Mouse (Mus musculus): Measurements from ENCODE around the gene Mafb. TPM values are rescaled to one million over a fixed set of nuclear protein-coding genes. Genes with fewer than 3 reads are reported as not detected.
A peak's percentile ranks its signal among the peaks of the same experiment; 100 is the strongest.

Gene Mafb
- polyA plus RNA-seq, 1 experiment from 2014 or later = 5.6 TPM

GRCm38 (mm10) chr2:160392648-160393047, 25.8 kb upstream of the Mafb start:
- no peak overlapping the region for H3K4me2 ChIP-seq (ENCODE audit: low read length)
- no peak overlapping the region for H3K27ac ChIP-seq (ENCODE audit: low read length)
- H3K9ac ChIP-seq (ENCODE audit: low read depth, low read length) = no peak overlapping the region
- no peak overlapping the region for H3K4me3 ChIP-seq (ENCODE audit: low read depth, low read length)
- peaks cover 9% of the 10 kb centered on the region; the same call in 1 of the 2 replicates for H3K4me1 ChIP-seq (ENCODE audit: control insufficient read depth, insufficient read depth, low read length)
- WGBS = 82% methylated on average over 3 of the region's 3 CpGs
- no peaks in the 10 kb centered on the region for H3K27me3 ChIP-seq (ENCODE audit: control insufficient read depth, insufficient read depth, low read depth, low read length)
- H3K9me3 ChIP-seq (replicated peaks; ENCODE audit: control insufficient read depth, low read length, poor library complexity, severe bottlenecking) = no peaks in the 10 kb centered on the region
- no peak for ATAC-seq
- H3K36me3 ChIP-seq (ENCODE audit: control insufficient read depth, insufficient read depth, low read length) = no peaks in the 10 kb centered on the region

- Histone ChIP-seq H3K27ac (ENCODE audit: low read length) (no peak overlapping the region), H3K9me3 (replicated peaks; ENCODE audit: control insufficient read depth, low read length, poor library complexity, severe bottlenecking) (no peaks in the 10 kb centered on the region), H3K36me3 (ENCODE audit: control insufficient read depth, insufficient read depth, low read length) (no peaks in the 10 kb centered on the region), H3K9ac (ENCODE audit: low read depth, low read length) (no peak overlapping the region), H3K4me1 (ENCODE audit: control insufficient read depth, insufficient read depth, low read length) (0 out of 2 replicates have a peak, but pooled peaks cover 2% of the 10 kb centered on the region), H3K4me2 (ENCODE audit: low read length) (no peak overlapping the region), H3K4me3 (ENCODE audit: low read depth, low read length) (no peak overlapping the region), H3K27me3 (ENCODE audit: control insufficient read depth, insufficient read depth, low read depth, low read length) (no peaks in the 10 kb centered on the region)
- 22% methylated on average over 5 of the region's 5 CpGs for WGBS
- no peak for ATAC-seq
Measured at GRCm38 (mm10) chr2:160388596-160388995, 21.7 kb upstream of the Mafb start.

- WGBS = 64% methylated on average over 3 of the region's 3 CpGs
- Histone ChIP-seq H3K36me3 (ENCODE audit: control insufficient read depth, insufficient read depth, low read length) (no peaks in the 10 kb centered on the region), H3K4me1 (ENCODE audit: control insufficient read depth, insufficient read depth, low read length) (no peaks in the 10 kb centered on the region), H3K9ac (ENCODE audit: low read depth, low read length) (no peak overlapping the region), H3K27me3 (ENCODE audit: control insufficient read depth, insufficient read depth, low read depth, low read length) (no peaks in the 10 kb centered on the region), H3K4me3 (ENCODE audit: low read depth, low read length) (no peak overlapping the region), H3K9me3 (replicated peaks; ENCODE audit: control insufficient read depth, low read length, poor library complexity, severe bottlenecking) (no peaks in the 10 kb centered on the region), H3K27ac (ENCODE audit: low read length) (no peak overlapping the region), H3K4me2 (ENCODE audit: low read length) (no peak overlapping the region)
- no peak for ATAC-seq
Measured at GRCm38 (mm10) chr2:160383418-160383817, 16.6 kb upstream of the Mafb start.

- ATAC-seq = no peak
- no peak overlapping the region for H3K4me3 ChIP-seq (ENCODE audit: low read depth, low read length)
- H3K4me1 ChIP-seq (ENCODE audit: control insufficient read depth, insufficient read depth, low read length) = peaks cover 6% of the 10 kb centered on the region; the same call in 1 of the 2 replicates
- H3K9ac ChIP-seq (ENCODE audit: low read depth, low read length) = no peak overlapping the region
- no peaks in the 10 kb centered on the region; the same call in none of the 2 replicates for H3K27me3 ChIP-seq (ENCODE audit: control insufficient read depth, insufficient read depth, low read depth, low read length)
- H3K36me3 ChIP-seq (ENCODE audit: control insufficient read depth, insufficient read depth, low read length) = no peaks in the 10 kb centered on the region
- H3K4me2 ChIP-seq (ENCODE audit: low read length) = no peak overlapping the region
- no peaks in the 10 kb centered on the region for H3K9me3 ChIP-seq (replicated peaks; ENCODE audit: control insufficient read depth, low read length, poor library complexity, severe bottlenecking)
- 43% methylated on average over 4 of the region's 4 CpGs for WGBS
- no peak overlapping the region for H3K27ac ChIP-seq (ENCODE audit: low read length)
Measured at GRCm38 (mm10) chr2:160378271-160378670, 11.4 kb upstream of the Mafb start.

- Histone ChIP-seq H3K4me2 (ENCODE audit: low read length) (no peak overlapping the region), H3K27ac (ENCODE audit: low read length) (no peak overlapping the region), H3K4me1 (ENCODE audit: control insufficient read depth, insufficient read depth, low read length) (peaks cover 6% of the 10 kb centered on the region; the same call in 1 of the 2 replicates), H3K9me3 (replicated peaks; ENCODE audit: control insufficient read depth, low read length, poor library complexity, severe bottlenecking) (no peaks in the 10 kb centered on the region), H3K4me3 (ENCODE audit: low read depth, low read length) (no peak overlapping the region), H3K36me3 (ENCODE audit: control insufficient read depth, insufficient read depth, low read length) (no peaks in the 10 kb centered on the region), H3K9ac (ENCODE audit: low read depth, low read length) (no peak overlapping the region), H3K27me3 (ENCODE audit: control insufficient read depth, insufficient read depth, low read depth, low read length) (peaks cover 20% of the 10 kb centered on the region)
- 31% methylated on average over 5 of the region's 5 CpGs for WGBS
- no peak for ATAC-seq
Measured at GRCm38 (mm10) chr2:160376236-160376635, 9.4 kb upstream of the Mafb start.

- H3K9me3 ChIP-seq (replicated peaks; ENCODE audit: control insufficient read depth, low read length, poor library complexity, severe bottlenecking) = no peaks in the 10 kb centered on the region
- ATAC-seq = no peak
- no peak overlapping the region for H3K4me3 ChIP-seq (ENCODE audit: low read depth, low read length)
- peak overlapping the region; percentile 91 for H3K4me2 ChIP-seq (ENCODE audit: low read length)
- H3K4me1 ChIP-seq (ENCODE audit: control insufficient read depth, insufficient read depth, low read length) = peaks cover 32% of the 10 kb centered on the region
- H3K27me3 ChIP-seq (ENCODE audit: control insufficient read depth, insufficient read depth, low read depth, low read length) = peaks cover 50% of the 10 kb centered on the region
- H3K36me3 ChIP-seq (ENCODE audit: control insufficient read depth, insufficient read depth, low read length) = no peaks in the 10 kb centered on the region
- no peak overlapping the region for H3K9ac ChIP-seq (ENCODE audit: low read depth, low read length)
- no peak overlapping the region for H3K27ac ChIP-seq (ENCODE audit: low read length)
- WGBS = 3% methylated on average over 25 of the region's 25 CpGs
Measured at GRCm38 (mm10) chr2:160369653-160370420, 3.0 kb upstream of the Mafb start.

GRCm38 (mm10) chr2:160368422-160369357, 1.8 kb upstream of the Mafb start:
- Histone ChIP-seq H3K4me2 (ENCODE audit: low read length) (peak overlapping the region; percentile 91), H3K4me3 (ENCODE audit: low read depth, low read length) (peak overlapping the region; percentile 61; the same call in 1 of the 2 replicates), H3K36me3 (ENCODE audit: control insufficient read depth, insufficient read depth, low read length) (no peaks in the 10 kb centered on the region), H3K27me3 (ENCODE audit: control insufficient read depth, insufficient read depth, low read depth, low read length) (peaks cover 50% of the 10 kb centered on the region), H3K4me1 (ENCODE audit: control insufficient read depth, insufficient read depth, low read length) (peaks cover 31% of the 10 kb centered on the region), H3K27ac (ENCODE audit: low read length) (no peak overlapping the region), H3K9ac (ENCODE audit: low read depth, low read length) (no peak overlapping the region), H3K9me3 (replicated peaks; ENCODE audit: control insufficient read depth, low read length, poor library complexity, severe bottlenecking) (no peaks in the 10 kb centered on the region)
- WGBS = under 1% methylated on average over 52 of the region's 52 CpGs
- no peak for ATAC-seq

GRCm38 (mm10) chr2:160367448-160368208, 763 bp upstream of the Mafb start:
- no peaks in the 10 kb centered on the region for H3K36me3 ChIP-seq (ENCODE audit: control insufficient read depth, insufficient read depth, low read length)
- no peaks in the 10 kb centered on the region for H3K9me3 ChIP-seq (replicated peaks; ENCODE audit: control insufficient read depth, low read length, poor library complexity, severe bottlenecking)
- peak overlapping the region; percentile 67 for H3K9ac ChIP-seq (ENCODE audit: low read depth, low read length)
- H3K4me2 ChIP-seq (ENCODE audit: low read length) = peak overlapping the region; percentile 91
- peaks cover 53% of the 10 kb centered on the region for H3K27me3 ChIP-seq (ENCODE audit: control insufficient read depth, insufficient read depth, low read depth, low read length)
- WGBS = under 1% methylated on average over 45 of the region's 45 CpGs
- peak overlapping the region; percentile 61 for H3K4me3 ChIP-seq (ENCODE audit: low read depth, low read length)
- peak; percentile 79 for ATAC-seq
- peaks cover 28% of the 10 kb centered on the region for H3K4me1 ChIP-seq (ENCODE audit: control insufficient read depth, insufficient read depth, low read length)
- peak overlapping the region; percentile 82 for H3K27ac ChIP-seq (ENCODE audit: low read length)
